Mouse (Mus musculus) testis, adult 10 weeks (tissue): ENCODE measurements around the gene Sdad1. TPM values are rescaled to one million over a fixed set of nuclear protein-coding genes. Genes with fewer than 3 reads are reported as not detected.

Source experiments
- polyA plus RNA-seq: library from polyadenylated mRNA; stranded (reverse); fragments of 350-450 nt; fragmentation: Illumina TruSeq; extraction: RNeasy Lipid Tissue Mini Kit (QIAGEN cat#74804); gene quantifications from one replicate; pipeline ENCODE4 v1.2.3, GENCODE M21; 2014; ENCODE audit warnings: low read depth, low replicate concordance

Gene Sdad1
- 72.5 TPM for polyA plus RNA-seq

GRCm38 (mm10) chr5:92309681-92310511 is at the start of gene Sdad1:
Sdad1 (minus strand) TSS chr5:92310479.

GRCm38 (mm10) chr5:92348794-92349413 is 38.6 kb upstream of the Sdad1 start, which contains the start of gene Cxcl10:
Cxcl10 (minus strand) TSS chr5:92348889.

DNA sequence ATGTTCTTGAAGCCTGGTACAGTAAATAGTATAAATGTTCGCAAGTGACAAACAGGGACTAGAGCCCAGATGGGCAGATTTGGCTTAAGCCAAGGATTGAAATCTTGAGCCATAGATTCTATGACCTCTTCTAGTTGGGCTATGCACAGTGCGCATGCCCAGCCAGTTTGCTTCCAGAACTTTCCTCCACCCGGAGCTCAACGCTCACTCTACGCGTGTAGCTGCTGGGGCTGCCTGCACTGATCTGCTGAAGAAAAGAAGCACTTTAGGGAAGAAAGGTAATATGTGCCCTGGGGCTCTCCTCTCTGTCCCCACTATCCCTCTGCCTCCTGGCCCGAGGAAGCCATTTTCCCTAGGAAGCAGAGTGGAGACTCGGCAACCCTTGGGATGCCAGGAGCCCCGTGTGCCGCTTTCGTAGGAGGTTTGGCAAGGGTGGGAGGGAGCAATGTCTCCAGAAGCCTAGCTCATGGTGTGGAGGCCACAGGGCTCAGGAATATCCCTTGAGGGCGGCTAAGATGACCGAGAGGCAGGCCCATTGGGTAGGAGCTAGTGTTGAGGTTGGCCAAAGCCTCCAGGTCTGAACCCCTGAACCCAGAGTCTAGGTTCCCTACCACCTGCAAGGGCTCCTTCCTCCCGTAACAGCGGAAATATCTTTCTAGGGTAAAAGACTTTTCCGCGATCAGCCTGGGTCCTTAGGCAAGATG is 21.5 kb upstream of the Sdad1 start, which contains the start of gene Art3:
Gene Art3, plus strand, starts transcription at position 193 of the 704 bp plus-strand sequence.

GRCm38 (mm10) chr5:92327929-92328328 is 17.6 kb upstream of the Sdad1 start, which contains the start of gene Cxcl9:
Cxcl9 (minus strand) TSS chr5:92328079.

GRCm38 (mm10) chr5:92277437-92278394 is 32.6 kb downstream of the Sdad1 start, which contains the start of gene Naaa:
Naaa (minus strand) TSS chr5:92278170.

DNA sequence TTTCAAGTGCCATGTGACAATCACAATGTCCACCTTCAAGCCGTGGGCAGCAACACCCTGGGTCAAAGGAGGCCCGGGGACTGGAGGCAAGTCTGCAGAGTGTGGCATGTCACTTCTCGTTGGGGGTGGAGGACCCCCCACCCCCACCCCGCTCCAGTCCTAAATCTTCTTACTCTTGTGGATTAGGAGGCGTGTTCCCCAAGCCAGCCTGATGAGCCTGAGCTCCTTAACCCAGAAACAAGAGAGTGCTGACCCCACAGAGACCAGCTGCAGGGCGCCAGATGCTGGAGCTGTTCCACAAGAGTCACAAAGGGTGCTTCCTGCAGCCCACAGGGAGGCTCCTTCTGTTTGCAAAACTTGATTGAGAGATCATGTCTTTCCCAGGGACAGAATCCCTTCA is 54.1 kb downstream of the Sdad1 start, which contains the start of gene Ppef2:
Gene Ppef2, minus strand, starts transcription at position 61 of the 400 bp plus-strand sequence.

Other genes with a start within 250 kb of the Sdad1 start
- gene G3bp2, start 226.8 kb downstream of the Sdad1 start, polyA plus RNA-seq, result 130 TPM
- gene Uso1, start 172.5 kb downstream of the Sdad1 start, polyA plus RNA-seq, result 42.7 TPM
- 2.5 TPM for gene U90926, start 95.1 kb downstream of the Sdad1 start, polyA plus RNA-seq
- 0.28 TPM for gene Ppef2, start 54.2 kb downstream of the Sdad1 start, polyA plus RNA-seq
- gene Naaa, start 32.3 kb downstream of the Sdad1 start, polyA plus RNA-seq, result 1.5 TPM
- gene Cxcl9, start 17.6 kb upstream of the Sdad1 start, polyA plus RNA-seq, result 0.99 TPM
- 342 TPM for gene Art3, start 21.3 kb upstream of the Sdad1 start, polyA plus RNA-seq
- not detected for gene Cxcl10, start 38.4 kb upstream of the Sdad1 start, polyA plus RNA-seq
- 46.3 TPM for gene Nup54, start 124.7 kb upstream of the Sdad1 start, polyA plus RNA-seq
- 14.5 TPM for gene Scarb2, start 196.4 kb upstream of the Sdad1 start, polyA plus RNA-seq
- gene Fam47e, start 244.6 kb upstream of the Sdad1 start, polyA plus RNA-seq, result not detected